Mouse (Mus musculus): Measurements from ENCODE around the gene Ccdc117.

Gene Ccdc117

GRCm38 (mm10) chr11:5485193-5486011 lies 56.6 kb downstream of the Ccdc117 start:
- intact Hi-C loops (cut with DNase I) = loop anchor here (5.0 to 10.0 kb wide), 3 partner anchors 37 to 279 kb away; partner anchors contain the start of genes Urgcp and Xbp1

- intact Hi-C loops (cut with DNase I) = loop anchor here (2.0 to 10.0 kb wide), 2 partner anchors 146 to 282 kb away; partner anchors contain the start of gene Urgcp
Observed at GRCm38 (mm10) chr11:5482581-5482980, 59.4 kb downstream of the Ccdc117 start.

All from adrenal gland (tissue).